Mouse (Mus musculus) G1E-ER4 (cell line): ENCODE data around the gene Psenen. TPM values are rescaled to one million over a fixed set of nuclear protein-coding genes. Genes with fewer than 3 reads are reported as not detected.

Experiments
- GATA1 ChIP-seq: IDR thresholded peaks from one replicate; pipeline ENCODE4 v1.8.0; 2012; ENCODE audit warnings: low read length, inconsistent platforms
- polyA plus RNA-seq: library from polyadenylated mRNA; stranded (reverse); fragments of >175 nt; gene quantifications from 2 replicates; pipeline ENCODE4 v1.2.3, GENCODE M21; 2012

The Psenen gene
- polyA plus RNA-seq, 1 experiment: 57.2 TPM

- TF ChIP-seq GATA1: no peak
Observed at GRCm38 (mm10) chr7:30566033-30566432, 2.6 kb upstream of the Psenen start.

GRCm38 (mm10) chr7:30564970-30565571 is 1.6 kb upstream of the Psenen start, which contains the start of gene Igflr1:
Gene Igflr1 (plus strand): TSS chr7:30565427.
- TF ChIP-seq GATA1: no peak

- TF ChIP-seq GATA1: no peak
Observed at GRCm38 (mm10) chr7:30563906-30564280, 466 bp upstream of the Psenen start.

DNA sequence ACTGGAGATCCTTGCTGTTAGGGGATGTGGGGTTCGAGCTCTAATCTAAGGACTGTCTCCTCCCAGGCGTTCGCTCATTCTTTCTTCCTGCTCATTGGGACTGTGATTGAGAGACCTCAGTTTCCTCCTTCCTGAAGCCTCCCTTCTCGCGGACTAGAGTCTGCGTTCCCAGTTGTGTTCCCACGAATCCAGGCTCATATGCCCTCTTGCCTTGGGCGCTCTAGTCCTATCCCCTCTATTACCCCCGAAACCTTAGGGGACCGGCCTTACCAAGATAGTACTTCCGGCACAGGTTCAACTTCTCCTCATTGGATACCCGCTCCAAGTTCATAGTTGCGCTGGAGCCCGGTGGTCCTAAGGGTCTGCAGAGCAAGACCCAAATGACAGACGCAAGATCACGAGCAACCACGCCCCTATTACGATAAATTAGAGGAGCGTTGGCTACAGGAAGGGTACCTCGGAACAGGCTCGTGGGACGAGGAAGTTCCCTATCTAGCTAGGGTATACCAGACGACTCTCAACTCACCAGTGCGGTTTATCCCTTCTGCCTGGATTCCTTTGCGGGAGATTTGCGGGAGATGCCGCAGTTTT is 806 bp downstream of the Psenen start:
- no peak for TF ChIP-seq GATA1

GRCm38 (mm10) chr7:30560296-30560695 is 3.1 kb downstream of the Psenen start:
- no peak for TF ChIP-seq GATA1

GRCm38 (mm10) chr7:30559443-30559954 is 3.9 kb downstream of the Psenen start, which contains the start of gene Lin37:
Gene Lin37 (minus strand): TSS chr7:30559838.
- TF ChIP-seq GATA1: no peak

GRCm38 (mm10) chr7:30558656-30559442 is 4.6 kb downstream of the Psenen start:
- no peak for TF ChIP-seq GATA1

- TF ChIP-seq GATA1: no peak
Observed at GRCm38 (mm10) chr7:30557901-30558514, 5.4 kb downstream of the Psenen start.

DNA sequence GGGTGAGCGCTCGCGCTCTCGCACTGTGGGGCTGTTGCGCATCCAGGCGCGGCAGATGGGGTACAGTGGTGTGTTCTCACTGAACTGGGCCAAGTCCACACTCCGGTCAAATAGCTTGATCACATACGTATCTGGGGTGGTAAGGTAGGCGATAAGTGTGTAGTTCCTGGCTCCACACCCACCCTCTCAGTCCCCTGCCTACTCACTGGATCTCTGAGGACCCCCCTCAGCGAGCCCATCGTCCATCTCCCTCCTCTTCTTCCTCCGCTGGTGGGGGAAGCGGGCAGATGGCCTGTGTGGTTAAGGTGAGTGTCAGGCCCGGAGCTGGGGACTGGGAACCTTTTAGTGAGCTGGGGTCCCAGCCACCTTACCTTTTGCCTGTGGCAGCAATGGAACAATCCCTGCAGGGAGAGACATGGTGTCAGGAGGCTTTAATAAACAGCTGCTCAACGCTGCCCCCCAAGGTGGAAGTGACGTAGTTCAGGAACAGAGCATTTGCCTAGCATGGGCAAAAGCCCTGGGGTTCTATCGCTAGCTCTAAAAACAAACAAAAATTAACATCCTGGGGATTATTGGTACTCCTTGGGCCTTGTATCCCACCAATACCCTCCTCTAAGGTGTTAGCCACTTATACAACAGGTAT is 6.4 kb downstream of the Psenen start:
- no peak for TF ChIP-seq GATA1

- no peak for TF ChIP-seq GATA1
Observed at GRCm38 (mm10) chr7:30553810-30554584, 9.4 kb downstream of the Psenen start.

DNA sequence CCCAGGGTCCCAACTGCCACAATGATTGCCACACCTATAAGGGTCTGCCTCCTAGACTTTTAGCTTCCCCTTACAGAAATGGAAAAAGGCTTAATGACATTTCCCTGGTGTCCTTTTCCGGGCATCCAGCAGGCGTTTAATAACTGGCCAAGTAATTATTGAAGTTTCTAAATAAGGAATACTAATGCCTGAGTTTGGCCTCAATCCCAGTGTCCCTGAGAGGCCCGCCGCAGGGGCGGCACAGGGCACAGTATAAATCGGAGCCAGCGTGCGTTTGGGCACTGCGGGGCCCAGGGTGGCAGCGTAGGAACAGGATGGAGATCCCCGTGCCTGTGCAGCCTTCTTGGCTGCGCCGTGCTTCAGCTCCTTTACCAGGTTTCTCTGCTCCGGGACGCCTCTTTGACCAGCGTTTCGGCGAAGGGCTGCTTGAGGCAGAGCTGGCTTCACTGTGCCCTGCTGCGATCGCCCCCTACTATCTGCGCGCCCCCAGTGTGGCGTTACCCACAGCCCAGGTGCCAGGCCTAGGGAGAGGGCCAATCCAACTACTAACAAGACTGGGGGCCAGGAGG is 10.3 kb downstream of the Psenen start:
- TF ChIP-seq GATA1: no peak

DNA sequence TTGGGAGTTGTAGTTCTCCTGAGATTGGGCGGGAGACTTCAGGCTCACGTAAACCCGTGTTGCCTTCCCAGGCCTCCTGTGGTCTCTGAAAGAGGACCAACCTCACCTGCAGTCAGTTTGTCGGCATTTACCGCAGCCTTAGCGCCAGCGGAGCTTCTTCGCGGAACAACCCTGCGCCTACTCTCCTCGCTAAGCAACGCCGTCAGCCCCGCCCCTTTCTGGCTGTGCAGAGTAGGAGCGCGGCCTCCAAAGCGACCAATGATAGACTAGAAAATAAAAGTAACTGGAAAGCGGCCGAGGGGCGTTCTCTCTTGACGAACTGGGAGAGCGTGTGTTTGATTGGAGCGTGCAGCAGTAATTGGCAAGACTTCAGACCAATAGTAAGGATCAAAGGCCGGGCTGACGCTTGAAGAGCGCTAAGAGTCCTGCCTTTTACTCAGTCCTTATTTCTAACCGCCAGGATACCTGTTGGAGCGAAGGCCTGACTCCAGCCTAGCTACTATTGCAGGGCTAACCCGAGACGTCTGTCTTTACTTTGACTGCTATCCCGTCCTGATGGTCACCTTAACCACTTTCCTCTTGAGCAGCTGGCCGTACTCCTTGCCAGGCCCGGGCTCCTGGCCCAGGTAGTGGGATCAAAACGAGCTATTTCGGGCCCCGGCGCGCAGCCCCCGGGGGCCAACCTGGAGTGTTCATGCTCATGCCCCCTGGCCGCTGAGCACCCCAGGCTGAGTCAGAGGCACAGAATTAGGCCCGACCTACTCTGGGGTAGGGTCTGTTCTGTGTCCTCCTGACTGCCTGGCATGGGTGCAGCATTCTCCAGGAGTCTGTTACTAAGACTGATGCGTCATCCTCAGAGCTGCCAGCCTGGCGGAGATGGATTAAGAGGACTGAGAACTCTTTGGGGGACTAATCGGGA is 11.1 kb downstream of the Psenen start, which contains the start of the genes Hspb6 and Proser3:
Gene Hspb6, plus strand, starts transcription at position 77 of the 919 bp plus-strand sequence.
Gene Proser3, minus strand, starts transcription at position 198 of the 919 bp plus-strand sequence.
- no peak for TF ChIP-seq GATA1

DNA sequence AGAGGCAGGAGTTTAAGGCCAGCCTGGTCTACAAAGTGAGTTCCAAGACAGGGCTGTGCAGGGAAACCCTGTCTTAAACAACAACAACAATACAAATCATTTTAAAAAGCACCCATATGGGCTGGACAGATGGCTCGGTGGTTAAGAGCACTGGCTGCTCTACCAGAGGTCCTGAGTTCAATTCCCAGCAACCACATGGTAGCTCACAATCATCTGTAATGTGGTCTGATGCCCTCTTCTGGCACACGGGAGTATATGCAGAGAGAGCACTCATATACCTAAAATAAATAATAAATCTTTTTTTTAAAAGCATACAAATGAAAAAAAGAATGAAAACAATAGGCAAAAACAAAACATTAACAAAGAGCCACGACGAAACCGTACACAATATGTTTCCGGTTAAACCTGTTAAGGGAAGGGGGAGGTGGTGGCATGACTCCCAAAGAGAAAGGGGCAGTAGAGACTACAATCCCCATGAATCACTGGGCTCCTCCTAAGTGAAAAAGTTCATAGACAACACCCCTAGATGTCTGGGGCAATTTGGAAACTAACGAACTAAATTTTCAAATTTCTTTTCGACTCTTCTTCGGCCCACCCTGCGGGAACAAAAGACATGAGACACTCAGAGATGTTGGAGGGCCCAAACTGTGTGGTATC is 11.9 kb downstream of the Psenen start:
- TF ChIP-seq GATA1: no peak
